Mouse (Mus musculus): ENCODE data around the gene Cep72.

- TF ChIP-seq CTCF (IDR thresholded peaks at IDR 0.05; ENCODE audit: extremely low read depth, insufficient read depth, low read length) = no peak
- TF ChIP-seq POLR2A (IDR thresholded peaks at IDR 0.05; ENCODE audit: extremely low read depth, insufficient read depth, low read length) = no peak; the same call in 1 of the 2 replicates
These were observed 52.1 kb downstream of the Cep72 start for GRCm38 (mm10) chr13:74009791-74010614.

Data from cortical plate, adult 2 months (tissue).